ENCODE assay signal across 8 mouse cellular contexts in the genomic region with DNA sequence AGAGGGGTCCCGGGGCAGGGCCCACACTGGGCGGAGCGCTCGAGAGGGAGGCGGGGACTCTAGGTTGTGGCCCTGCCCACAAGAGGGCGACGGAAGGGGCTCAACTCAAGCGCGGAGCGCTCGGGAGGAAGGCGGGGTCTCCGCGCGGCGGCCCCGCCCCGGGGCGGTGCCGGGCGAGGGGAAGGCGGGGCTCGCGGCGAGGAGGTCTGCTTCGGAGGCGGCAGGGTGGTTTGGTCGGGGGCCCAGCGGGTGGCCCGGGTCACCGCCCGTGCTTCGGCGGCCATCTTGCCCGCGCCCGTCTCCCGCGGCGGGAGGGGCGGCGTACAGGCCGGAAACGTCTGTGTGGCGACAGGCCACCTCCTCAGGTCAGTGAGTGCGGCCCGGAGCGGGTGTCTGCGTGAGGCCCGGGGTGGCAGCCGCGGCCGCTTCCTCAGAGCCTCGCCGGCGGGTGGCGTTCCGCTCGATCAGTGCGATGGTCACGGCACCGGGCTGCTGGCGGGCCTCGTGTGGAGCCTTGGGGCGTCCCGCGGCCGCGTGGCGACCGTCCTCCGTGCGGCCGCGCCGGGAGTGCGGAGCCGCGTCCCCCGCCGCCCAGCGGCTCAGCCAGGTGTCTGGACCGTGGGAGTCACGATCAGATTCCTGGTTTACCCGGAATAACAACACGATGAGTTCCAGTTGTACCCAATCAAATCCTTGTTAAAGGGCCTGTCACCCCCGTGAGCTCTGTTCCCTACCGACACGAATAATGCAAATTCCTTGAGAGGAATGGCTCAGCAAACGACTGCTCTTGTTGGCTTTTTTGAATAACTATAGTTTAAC. TPM values are rescaled to one million over a fixed set of nuclear protein-coding genes. Genes with fewer than 3 reads are reported as not detected.
A peak's percentile ranks its signal among the peaks of the same experiment; 100 is the strongest.
DNase-seq lines count a peak whose midpoint lies in the region; ATAC-seq and TF ChIP-seq lines count a peak whose summit lies in the region.

A gene (plus strand): TSS at position 176 of the 819 bp plus-strand sequence.

- TF ChIP-seq EP300 in ES-Bruce4 (IDR thresholded peaks at IDR 0.05; ENCODE audit: insufficient read depth, low read depth, low read length): no peak

- peak within 1 kb of the TSS; percentile 80 for H3K4me3 ChIP-seq in ES-Bruce4 (ENCODE audit: low read depth, low read length)
- peak within 1 kb of the TSS; percentile 82 for H3K4me3 ChIP-seq in forebrain, embryonic 14.5 days (ENCODE audit: low read depth, low read length)
- H3K4me3 ChIP-seq in lung, adult 2 months (replicated peaks; ENCODE audit: extremely low read depth, low read depth, low read length): peak within 1 kb of the TSS; percentile 76

- peak within 1 kb of the TSS; percentile 69 for H3K27ac ChIP-seq in ES-Bruce4 (ENCODE audit: insufficient read depth, low read length)
- H3K27ac ChIP-seq in forebrain, embryonic 14.5 days (ENCODE audit: low read depth, low read length): peak within 1 kb of the TSS; percentile 89

- H3K4me1 ChIP-seq in ES-Bruce4 (ENCODE audit: control insufficient read depth, insufficient read depth, low read length): no peaks in the 10 kb centered on the region
- peaks cover 7% of the 10 kb centered on the region; the same call in 1 of the 2 replicates for H3K4me1 ChIP-seq in forebrain, embryonic 14.5 days (ENCODE audit: control insufficient read depth, insufficient read depth, low read length)
- H3K4me1 ChIP-seq in lung, adult 2 months (ENCODE audit: control insufficient read depth, insufficient read depth, low read length): peaks cover 2% of the 10 kb centered on the region

- DNase-seq in forebrain, embryonic 14.5 days (ENCODE audit: low spot score): peak; percentile 91
- peak; percentile 81 for DNase-seq in heart, postnatal 25 days (ENCODE audit: low spot score)
- DNase-seq in layer of hippocampus, adult 18-20 months (ENCODE audit: low spot score in 2 of 2): peak; percentile 67 to 87
- DNase-seq in lung, adult 2 months: peak; percentile 85
- peak; percentile 79 to 80 for DNase-seq in thymus, adult 18-20 months

- no peak for TF ChIP-seq POLR2A in ES-Bruce4 (IDR thresholded peaks at IDR 0.05; ENCODE audit: insufficient read depth, low read length)
- TF ChIP-seq POLR2A in lung, adult 2 months (IDR thresholded peaks at IDR 0.05; ENCODE audit: borderline replicate concordance, extremely low read depth, low read depth, low read length): peak; percentile 50; the same call in 1 of the 2 replicates

- TF ChIP-seq CTCF in ES-Bruce4 (IDR thresholded peaks at IDR 0.05; ENCODE audit: low read depth, low read length): no peak
- no peak for TF ChIP-seq CTCF in lung, adult 2 months (IDR thresholded peaks at IDR 0.05; ENCODE audit: insufficient read depth, low read length)

- intact Hi-C loops in heart, postnatal 25 days (cut with DNase I): no loop called here

- no peaks in the 10 kb centered on the region for H3K9me3 ChIP-seq in ES-Bruce4 (replicated peaks; ENCODE audit: control insufficient read depth, insufficient read depth, low read length, poor library complexity, severe bottlenecking)
- no peaks in the 10 kb centered on the region for H3K9me3 ChIP-seq in forebrain, embryonic 14.5 days (replicated peaks; ENCODE audit: control insufficient read depth, low read length)

- peak within 1 kb of the TSS; percentile 94 for H3K9ac ChIP-seq in ES-Bruce4 (ENCODE audit: low read depth, poor library complexity, severe bottlenecking)
- peak within 1 kb of the TSS; percentile 91 for H3K9ac ChIP-seq in forebrain, embryonic 14.5 days (ENCODE audit: low read length)

- under 1% methylated on average over 73 of the region's 90 CpGs for WGBS in forebrain, embryonic 14.5 days
- WGBS in lung, adult 2 months: under 1% methylated on average over 86 of the region's 90 CpGs

- peak within 1 kb of the TSS; percentile 45 for H3K4me2 ChIP-seq in forebrain, embryonic 14.5 days (ENCODE audit: low read length)

- no peaks in the 10 kb centered on the region for H3K27me3 ChIP-seq in ES-Bruce4 (ENCODE audit: control insufficient read depth, insufficient read depth, low read length, poor library complexity, severe bottlenecking)
- no peaks in the 10 kb centered on the region for H3K27me3 ChIP-seq in forebrain, embryonic 14.5 days (replicated peaks; ENCODE audit: control insufficient read depth, insufficient read depth, low read length)

- no peaks in the 10 kb centered on the region for H3K36me3 ChIP-seq in ES-Bruce4 (ENCODE audit: control insufficient read depth, insufficient read depth, low read length, poor library complexity, severe bottlenecking)
- H3K36me3 ChIP-seq in forebrain, embryonic 14.5 days (ENCODE audit: control insufficient read depth, insufficient read depth, low read length): no peaks in the 10 kb centered on the region

- peak; percentile 92 for ATAC-seq in cerebellum, adult (ENCODE audit: insufficient number of reproducible peaks, low FRiP score, low TSS enrichment)
- ATAC-seq in forebrain, embryonic 14.5 days: peak; percentile 98
- ATAC-seq in neutrophil, adult 5-6 weeks (ENCODE audit: extremely low read depth, insufficient number of reproducible peaks, low FRiP score, poor library complexity, severe bottlenecking): peak; percentile 92

RNA-seq across cellular contexts. Expression of the gene that starts here (rescaled TPM):
- polyA plus RNA-seq in ES-Bruce4 (2011; ENCODE audit: insufficient read depth, insufficient read length, low read depth, missing spikeins): 28.3 and 30.2 TPM in 2 replicates
- 23.3 and 26.3 TPM in 2 replicates for polyA plus RNA-seq in forebrain, embryonic 14.5 days (2014; fragmentation: Nextera tagmentation; extraction: Ambion mirVana)
- 10 to 100 TPM; 17.1 to 18.0 TPM for total RNA-seq in heart, postnatal 25 days (2021)
- total RNA-seq in layer of hippocampus, adult 18-20 months (2021): 10 to 100 TPM; 22.6 to 23.3 TPM
- polyA plus RNA-seq in lung, adult 2 months (2012; rRNA removed): 3.0 and 3.3 TPM in 2 replicates
- total RNA-seq in neutrophil, adult 5-6 weeks (2017): 21.4 and 21.6 TPM in 2 replicates

Comparison
In these comparisons a context has a peak if more than half of its experiments do, and no peak if none do; other contexts are left out.
1. Peak in every context shown above with its lines: DNase-seq, ATAC-seq, H3K4me3 ChIP-seq and H3K27ac ChIP-seq.